Mouse (Mus musculus) lung, embryonic 16.5 days (tissue): ENCODE data around the gene Trabd. TPM values are rescaled to one million over a fixed set of nuclear protein-coding genes. Genes with fewer than 3 reads are reported as not detected.

Experiments used
- ATAC-seq: fragments of 200-750 bp; cut with Nextera tagmentation; 2 replicates; pipeline ENCODE4 v1.8.0; 2017; ENCODE audit warnings: low read depth, mild to moderate bottlenecking, moderate library complexity
- H3K27ac ChIP-seq: fragments of 300-500 bp; sonication (generic); 2 replicates; pipeline ENCODE4 v1.5.1; 2014; ENCODE audit warnings: mild to moderate bottlenecking, control low read depth, low read length
- H3K27me3 ChIP-seq: fragments of 300-500 bp; sonication (generic); 2 replicates; pipeline ENCODE4 v1.6.1; 2014; ENCODE audit warnings: low read depth, low read length, mixed read lengths; ENCODE audit not compliant: control insufficient read depth, insufficient read depth
- H3K36me3 ChIP-seq: fragments of 300-500 bp; sonication (generic); 2 replicates; pipeline ENCODE4 v1.6.1; 2014; ENCODE audit warnings: low read length; ENCODE audit not compliant: control insufficient read depth, insufficient read depth
- H3K4me1 ChIP-seq: fragments of 300-500 bp; sonication (generic); replicated peaks from 2 replicates; pipeline ENCODE4 v1.6.1; 2014; ENCODE audit warnings: low read length, mixed read lengths; ENCODE audit not compliant: control insufficient read depth, insufficient read depth
- H3K4me2 ChIP-seq: fragments of 300-500 bp; sonication (generic); 2 replicates; pipeline ENCODE4 v1.6.1; 2014; ENCODE audit warnings: low read depth, low read length, control low read depth
- H3K4me3 ChIP-seq: fragments of 300-500 bp; sonication (generic); 2 replicates; pipeline ENCODE4 v1.5.1; 2014; ENCODE audit warnings: mild to moderate bottlenecking, low read length, control low read depth
- H3K9ac ChIP-seq: fragments of 300-500 bp; sonication (generic); 2 replicates; pipeline ENCODE4 v1.6.1; 2014; ENCODE audit warnings: low read length, control low read depth
- H3K9me3 ChIP-seq: fragments of 300-500 bp; sonication (generic); 2 replicates; pipeline ENCODE4 v1.6.1; 2016; ENCODE audit warnings: low read length; ENCODE audit not compliant: control insufficient read depth
- WGBS: fragments of 180-500 bp; shearing (Covaris S2); extraction: QIAGEN DNeasy Blood & Tissue Kit; methylation state at CpG from one replicate; pipeline ENCODE4 v1.1.7; 2014; 5-methylcytosine and 5-hydroxymethylcytosine counted together
- polyA plus RNA-seq: library from polyadenylated mRNA; unstranded; fragments of >200 nt; fragmentation: Nextera tagmentation; extraction: Ambion mirVana; gene quantifications from 2 replicates; pipeline ENCODE4 v1.2.1, GENCODE M21; 2015

Trabd gene
- polyA plus RNA-seq, 1 experiment from 2014 or later = 48.9 TPM

GRCm38 (mm10) chr15:89090662-89091061 lies 15.7 kb downstream of the Trabd start:
- Histone ChIP-seq H3K27ac (no peak overlapping the region), H3K4me3 (no peak overlapping the region), H3K4me1 (peaks cover 13% of the 10 kb centered on the region), H3K9ac (no peak overlapping the region), H3K36me3 (peaks cover 35% of the 10 kb centered on the region), H3K4me2 (no peak overlapping the region), H3K27me3 (no peaks in the 10 kb centered on the region), H3K9me3 (no peaks in the 10 kb centered on the region)
- ATAC-seq = no peak
- WGBS = 84% methylated on average over 4 of the region's 4 CpGs

- Histone ChIP-seq H3K4me1 (peaks cover 13% of the 10 kb centered on the region), H3K9me3 (no peaks in the 10 kb centered on the region), H3K36me3 (peaks cover 37% of the 10 kb centered on the region), H3K27ac (no peak overlapping the region), H3K9ac (no peak overlapping the region), H3K27me3 (no peaks in the 10 kb centered on the region), H3K4me3 (no peak overlapping the region), H3K4me2 (no peak overlapping the region)
- WGBS = 73% methylated on average over 5 of the region's 5 CpGs
- no peak for ATAC-seq
These were observed 17.3 kb downstream of the Trabd start for GRCm38 (mm10) chr15:89092181-89092580.

GRCm38 (mm10) chr15:89097450-89097849 lies 22.5 kb downstream of the Trabd start:
- no peaks in the 10 kb centered on the region for H3K27me3 ChIP-seq
- H3K36me3 ChIP-seq = peaks cover 68% of the 10 kb centered on the region
- 87% methylated on average over 5 of the region's 5 CpGs for WGBS
- no peak overlapping the region for H3K27ac ChIP-seq
- H3K9ac ChIP-seq = no peak overlapping the region
- no peak overlapping the region for H3K4me2 ChIP-seq
- no peaks in the 10 kb centered on the region for H3K4me1 ChIP-seq
- no peak for ATAC-seq
- H3K9me3 ChIP-seq = no peaks in the 10 kb centered on the region
- H3K4me3 ChIP-seq = no peak overlapping the region

- H3K4me3 ChIP-seq = no peak overlapping the region
- no peak overlapping the region for H3K9ac ChIP-seq
- H3K36me3 ChIP-seq = peaks cover 62% of the 10 kb centered on the region
- no peak for ATAC-seq
- H3K4me1 ChIP-seq = no peaks in the 10 kb centered on the region
- WGBS = 94% methylated on average over 7 of the region's 7 CpGs
- no peaks in the 10 kb centered on the region for H3K9me3 ChIP-seq
- no peak overlapping the region for H3K27ac ChIP-seq
- no peak overlapping the region for H3K4me2 ChIP-seq
- no peaks in the 10 kb centered on the region for H3K27me3 ChIP-seq
These were observed 23.7 kb downstream of the Trabd start for GRCm38 (mm10) chr15:89098616-89099015.

DNA sequence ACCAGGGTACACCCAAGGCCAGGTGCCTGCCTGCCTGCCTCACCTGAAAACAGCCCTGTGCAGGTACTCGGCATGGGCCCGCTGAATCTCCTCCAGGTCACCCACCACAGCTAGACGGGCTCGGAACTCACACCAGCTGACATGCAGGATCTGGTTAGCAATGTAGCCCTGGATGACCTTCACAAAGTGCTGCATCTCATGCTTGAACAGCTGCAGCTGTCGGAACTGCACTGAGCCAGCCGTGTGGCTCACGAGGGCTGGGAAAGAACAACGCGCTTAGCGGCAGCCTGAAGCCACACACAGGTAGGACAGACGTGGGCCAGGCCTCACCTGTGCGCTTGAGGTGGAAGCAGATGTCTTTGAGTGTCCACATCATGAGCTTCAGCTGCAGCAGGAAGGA lies 25.9 kb downstream of the Trabd start:
- H3K4me1 ChIP-seq = no peaks in the 10 kb centered on the region
- peak; percentile 31; the same call in 1 of the 2 replicates for ATAC-seq
- no peaks in the 10 kb centered on the region for H3K9me3 ChIP-seq
- H3K27me3 ChIP-seq = no peaks in the 10 kb centered on the region
- WGBS = 88% methylated on average over 12 of the region's 12 CpGs
- no peak overlapping the region for H3K9ac ChIP-seq
- H3K4me3 ChIP-seq = no peak overlapping the region
- peaks cover 57% of the 10 kb centered on the region for H3K36me3 ChIP-seq
- H3K27ac ChIP-seq = no peak overlapping the region
- no peak overlapping the region for H3K4me2 ChIP-seq

DNA sequence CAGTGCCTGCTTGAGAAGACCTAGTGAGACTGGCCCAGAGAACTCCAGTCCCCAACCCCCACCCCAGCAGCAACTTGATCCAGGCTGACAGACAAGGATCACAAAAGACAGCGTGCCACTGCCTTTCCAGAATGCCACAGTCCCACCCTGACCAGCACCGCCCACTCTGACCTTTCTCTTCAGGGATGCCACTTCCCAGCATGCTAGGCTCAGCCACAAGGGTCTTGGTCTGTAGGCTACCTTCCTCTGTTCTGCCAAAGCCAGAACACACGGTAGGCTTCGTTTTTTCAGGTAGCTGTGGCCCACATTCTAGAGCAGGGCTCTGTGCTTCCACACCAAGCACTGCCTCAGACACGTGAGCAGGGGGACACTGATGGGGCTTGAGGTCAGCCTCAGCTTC lies 27.7 kb downstream of the Trabd start:
- Histone ChIP-seq H3K4me2 (no peak overlapping the region), H3K27me3 (no peaks in the 10 kb centered on the region), H3K4me3 (no peak overlapping the region), H3K4me1 (no peaks in the 10 kb centered on the region), H3K27ac (no peak overlapping the region), H3K9ac (no peak overlapping the region), H3K36me3 (peaks cover 54% of the 10 kb centered on the region), H3K9me3 (no peaks in the 10 kb centered on the region)
- WGBS = 68% methylated on average over 5 of the region's 5 CpGs
- no peak for ATAC-seq

GRCm38 (mm10) chr15:89103921-89104320 lies 29.0 kb downstream of the Trabd start:
- 87% methylated on average over 10 of the region's 10 CpGs for WGBS
- Histone ChIP-seq H3K4me3 (no peak overlapping the region), H3K27me3 (no peaks in the 10 kb centered on the region), H3K9ac (no peak overlapping the region), H3K36me3 (peaks cover 57% of the 10 kb centered on the region), H3K9me3 (no peaks in the 10 kb centered on the region), H3K27ac (no peak overlapping the region), H3K4me2 (no peak overlapping the region), H3K4me1 (no peaks in the 10 kb centered on the region)
- no peak for ATAC-seq

- WGBS = 93% methylated on average over 8 of the region's 8 CpGs
- H3K9ac ChIP-seq = no peak overlapping the region
These were observed 29.5 kb downstream of the Trabd start for GRCm38 (mm10) chr15:89104425-89104824.

DNA sequence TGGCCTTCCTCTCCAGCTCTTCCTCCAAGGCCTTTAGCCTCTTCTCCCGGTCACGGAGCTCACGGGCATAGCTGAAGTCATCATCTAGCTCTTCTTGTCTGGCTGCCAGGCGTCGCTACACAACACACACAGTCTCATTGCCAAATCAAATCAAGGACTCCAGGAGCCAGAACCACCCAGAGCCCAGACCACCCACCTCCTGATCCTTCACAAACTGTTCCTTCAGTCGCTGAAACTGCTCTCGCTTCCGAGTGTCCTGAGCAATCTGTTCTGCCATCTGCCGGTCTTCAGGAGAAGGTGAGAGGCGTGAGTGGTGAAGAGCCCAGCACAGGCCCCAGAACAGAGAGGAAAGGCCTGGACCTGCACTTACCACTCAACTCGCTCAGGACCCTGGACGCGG lies 31.1 kb downstream of the Trabd start:
- no peak for ATAC-seq
- Histone ChIP-seq H3K4me3 (no peak overlapping the region), H3K9ac (no peak overlapping the region), H3K36me3 (peaks cover 57% of the 10 kb centered on the region), H3K4me2 (no peak overlapping the region), H3K9me3 (no peaks in the 10 kb centered on the region), H3K27me3 (no peaks in the 10 kb centered on the region), H3K4me1 (no peaks in the 10 kb centered on the region), H3K27ac (no peak overlapping the region)
- 88% methylated on average over 13 of the region's 13 CpGs for WGBS

More at GRCm38 (mm10) chr15:89104425-89104824, 29.5 kb downstream of the Trabd start:
- Histone ChIP-seq H3K4me2 (no peak overlapping the region), H3K36me3 (peaks cover 55% of the 10 kb centered on the region), H3K9me3 (no peaks in the 10 kb centered on the region), H3K27me3 (no peaks in the 10 kb centered on the region), H3K4me3 (no peak overlapping the region), H3K27ac (no peak overlapping the region), H3K4me1 (no peaks in the 10 kb centered on the region)
- ATAC-seq = no peak

- no peak for ATAC-seq
- Histone ChIP-seq H3K4me3 (no peak overlapping the region), H3K9me3 (no peaks in the 10 kb centered on the region)
These were observed 32.1 kb downstream of the Trabd start for GRCm38 (mm10) chr15:89106976-89107375.

More at GRCm38 (mm10) chr15:89106976-89107375, 32.1 kb downstream of the Trabd start:
- Histone ChIP-seq H3K4me2 (no peak overlapping the region), H3K27me3 (no peaks in the 10 kb centered on the region), H3K4me1 (no peaks in the 10 kb centered on the region), H3K36me3 (peaks cover 59% of the 10 kb centered on the region), H3K27ac (no peak overlapping the region), H3K9ac (no peak overlapping the region)
- WGBS = 93% methylated on average over 1 of the region's 1 CpGs
